In the genomic region with DNA sequence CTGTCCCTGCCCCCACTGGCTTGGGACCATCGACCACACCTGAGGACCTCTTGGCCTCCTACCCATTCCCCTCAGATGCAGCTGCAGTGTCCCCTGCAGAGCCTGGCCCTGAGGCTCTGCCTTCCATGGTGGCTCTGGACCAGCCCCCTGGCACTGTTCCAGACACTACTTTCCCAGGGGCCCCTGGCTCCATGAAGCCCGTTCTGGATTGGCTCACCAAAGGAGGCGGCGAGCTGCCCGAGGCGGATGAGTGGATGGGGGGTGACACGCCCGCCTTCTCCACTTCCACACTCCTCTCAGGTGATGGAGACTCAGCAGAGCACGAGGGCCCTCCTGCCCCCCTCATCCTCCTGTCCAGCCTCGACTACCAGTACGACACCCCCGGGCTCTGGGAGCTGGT, we compare ENCODE assay signal across 9 mouse cellular contexts. TPM values are rescaled to one million over a fixed set of nuclear protein-coding genes. Genes with fewer than 3 reads are reported as not detected.
DNase-seq lines count a peak whose midpoint lies in the region; ATAC-seq lines count a peak whose summit lies in the region.
"Had no signal": no experiment of that assay in that cellular context is flagged by ENCODE, and none has a peak within 500 bp of the region (broad histone marks: within the 10 kb centered on the region; RNA-seq: fewer than 3 reads in every experiment).

No protein-coding gene starts in this region.

- H3K9ac ChIP-seq in heart, embryonic 13.5 days, result peak overlapping the region; percentile 44
- H3K9ac ChIP-seq: limb, embryonic 12.5 days had no signal

- no peak; the same call in 1 of the 2 replicates for ATAC-seq in heart, embryonic 13.5 days (ENCODE audit: extremely low read depth, insufficient number of reproducible peaks, low FRiP score, low TSS enrichment)
- no peak for ATAC-seq in erythroblast, adult 5-6 weeks (replicated peaks; ENCODE audit: low FRiP score, poor library complexity, severe bottlenecking)

- DNase-seq in heart, adult 9 months (ENCODE audit: low spot score in 2 of 2), result no peak
- DNase-seq in left cerebral cortex, postnatal 25 days (ENCODE audit: low spot score in 2 of 2), result peak; percentile 32 to 40
- DNase-seq in left cerebral cortex, adult 18-20 months (ENCODE audit: low spot score in 2 of 2), result no peak
- peak; percentile 82 for DNase-seq in adrenal gland, postnatal 14 days
- DNase-seq in layer of hippocampus, postnatal 36 days, result peak; percentile 35 to 53
- no peak for DNase-seq in ovary, postnatal 36 days (ENCODE audit: low spot score)

- peaks cover 38% of the 10 kb centered on the region for H3K4me1 ChIP-seq in heart, embryonic 13.5 days

- WGBS in heart, embryonic 13.5 days, result 56% methylated on average over 12 of the region's 12 CpGs

- no peaks in the 10 kb centered on the region for H3K27me3 ChIP-seq in heart, embryonic 13.5 days (replicated peaks)
- H3K27me3 ChIP-seq: limb, embryonic 12.5 days had no signal

- H3K36me3 ChIP-seq in heart, embryonic 13.5 days, result peaks cover 85% of the 10 kb centered on the region

- H3K9me3 ChIP-seq in heart, embryonic 13.5 days, result no peaks in the 10 kb centered on the region
- H3K9me3 ChIP-seq: limb, embryonic 12.5 days had no signal

- intact Hi-C loops in left cerebral cortex, postnatal 25 days (cut with DNase I), result no loop called here

- no peak overlapping the region for H3K4me2 ChIP-seq in heart, embryonic 13.5 days
- H3K4me2 ChIP-seq: limb, embryonic 12.5 days had no signal

- H3K4me3 ChIP-seq in heart, embryonic 13.5 days, result no peak overlapping the region
- H3K4me3 ChIP-seq: limb, embryonic 12.5 days had no signal

- peak overlapping the region; percentile 25; the same call in 1 of the 2 replicates for H3K27ac ChIP-seq in heart, embryonic 13.5 days (replicated peaks)
- H3K27ac ChIP-seq: limb, embryonic 12.5 days had no signal

RNA-seq across cellular contexts. Expression of a gene that starts 9.8 kb away (rescaled TPM):
- 7.1 and 8.2 TPM in 2 replicates for polyA plus RNA-seq in heart, embryonic 13.5 days (2015; fragmentation: Nextera tagmentation; extraction: Ambion mirVana)
- 10 to 100 TPM; 66.3 to 69.9 TPM for total RNA-seq in left cerebral cortex, postnatal 25 days (2021)
- total RNA-seq in left cerebral cortex, adult 18-20 months (2021), result 10 to 100 TPM; 57.1 to 58.4 TPM
- total RNA-seq in adrenal gland, postnatal 14 days (2021), result 63.8 and 67.0 TPM in 2 replicates
- 10 to 100 TPM; 79.7 to 88.6 TPM for total RNA-seq in layer of hippocampus, postnatal 36 days (2021)
- not detected in 2 replicates for total RNA-seq in erythroblast, adult 5-6 weeks (2015; ENCODE audit: low replicate concordance)
- total RNA-seq in erythroblast, adult 5-6 weeks (2017; ENCODE audit: low replicate concordance), result not detected in 2 replicates

RNA-seq across cellular contexts. Expression of a gene that starts 22.6 kb away (rescaled TPM):
- polyA plus RNA-seq in heart, embryonic 13.5 days (2015; fragmentation: Nextera tagmentation; extraction: Ambion mirVana), result 568 and 620 TPM in 2 replicates
- total RNA-seq in left cerebral cortex, postnatal 25 days (2021), result 100 to 1,000 TPM; 365 to 371 TPM
- total RNA-seq in left cerebral cortex, adult 18-20 months (2021), result 100 to 1,000 TPM; 308 to 319 TPM
- total RNA-seq in adrenal gland, postnatal 14 days (2021), result 326 and 340 TPM in 2 replicates
- 100 to 1,000 TPM; 303 to 338 TPM for total RNA-seq in layer of hippocampus, postnatal 36 days (2021)
- 104 and 108 TPM in 2 replicates for total RNA-seq in erythroblast, adult 5-6 weeks (2015; ENCODE audit: low replicate concordance)
- total RNA-seq in erythroblast, adult 5-6 weeks (2017; ENCODE audit: low replicate concordance), result 44.6 and 57.0 TPM in 2 replicates

RNA-seq across cellular contexts. Expression of a gene that starts 22.7 kb away (rescaled TPM):
- 12.4 and 16.7 TPM in 2 replicates for polyA plus RNA-seq in heart, embryonic 13.5 days (2015; fragmentation: Nextera tagmentation; extraction: Ambion mirVana)
- total RNA-seq in left cerebral cortex, postnatal 25 days (2021), result 1 to 10 TPM; 7.2 to 8.0 TPM
- total RNA-seq in left cerebral cortex, adult 18-20 months (2021), result 1 to 10 TPM; 8.1 to 8.7 TPM
- 15.7 and 17.2 TPM in 2 replicates for total RNA-seq in adrenal gland, postnatal 14 days (2021)
- total RNA-seq in layer of hippocampus, postnatal 36 days (2021), result 1 to 10 TPM; 8.5 to 9.1 TPM
- 2.5 TPM in 1 of 2 replicates, not detected in the other for total RNA-seq in erythroblast, adult 5-6 weeks (2015; ENCODE audit: low replicate concordance)
- total RNA-seq in erythroblast, adult 5-6 weeks (2017; ENCODE audit: low replicate concordance), result 3.7 and 4.3 TPM in 2 replicates

RNA-seq across cellular contexts. Expression of a gene that starts 31.1 kb away (rescaled TPM):
- polyA plus RNA-seq in heart, embryonic 13.5 days (2015; fragmentation: Nextera tagmentation; extraction: Ambion mirVana), result 16.6 and 18.0 TPM in 2 replicates
- 10 to 100 TPM; 25.8 to 28.5 TPM for total RNA-seq in left cerebral cortex, postnatal 25 days (2021)
- total RNA-seq in left cerebral cortex, adult 18-20 months (2021), result 10 to 100 TPM; 25.3 to 29.7 TPM
- 14.6 and 16.0 TPM in 2 replicates for total RNA-seq in adrenal gland, postnatal 14 days (2021)
- 10 to 100 TPM; 28.1 to 31.0 TPM for total RNA-seq in layer of hippocampus, postnatal 36 days (2021)
- total RNA-seq in erythroblast, adult 5-6 weeks (2015; ENCODE audit: low replicate concordance), result 4.2 TPM in 1 of 2 replicates, not detected in the other
- 4.8 and 10.6 TPM in 2 replicates for total RNA-seq in erythroblast, adult 5-6 weeks (2017; ENCODE audit: low replicate concordance)

RNA-seq across cellular contexts. Expression of a gene that starts 45.5 kb away (rescaled TPM):
- polyA plus RNA-seq in heart, embryonic 13.5 days (2015; fragmentation: Nextera tagmentation; extraction: Ambion mirVana), result 7.7 and 10.9 TPM in 2 replicates
- 10 to 100 TPM; 12.7 to 13.0 TPM for total RNA-seq in left cerebral cortex, postnatal 25 days (2021)
- total RNA-seq in left cerebral cortex, adult 18-20 months (2021), result 10 to 100 TPM; 13.4 to 13.7 TPM
- 13.7 and 13.8 TPM in 2 replicates for total RNA-seq in adrenal gland, postnatal 14 days (2021)
- total RNA-seq in layer of hippocampus, postnatal 36 days (2021), result 10 to 100 TPM; 15.6 to 17.2 TPM
- total RNA-seq in erythroblast, adult 5-6 weeks (2015; ENCODE audit: low replicate concordance), result 7.3 and 19.6 TPM in 2 replicates
- total RNA-seq in erythroblast, adult 5-6 weeks (2017; ENCODE audit: low replicate concordance), result 1.7 and 4.2 TPM in 2 replicates

Comparison
In these comparisons a context has a peak if more than half of its experiments do, and no peak if none do; other contexts are left out.
1. DNase-seq: peak in left cerebral cortex, postnatal 25 days (2 of 2), adrenal gland, postnatal 14 days (single experiment) and layer of hippocampus, postnatal 36 days (2 of 2); none in heart, adult 9 months (0 of 2), left cerebral cortex, adult 18-20 months (0 of 2) and ovary, postnatal 36 days (single experiment).
2. RNA of a gene that starts 9.8 kb away (total RNA-seq): 79.7 to 88.6 TPM in layer of hippocampus, postnatal 36 days, 66.3 to 69.9 TPM in left cerebral cortex, postnatal 25 days, 63.8 to 67.0 TPM in adrenal gland, postnatal 14 days and 57.1 to 58.4 TPM in left cerebral cortex, adult 18-20 months; not detected in erythroblast, adult 5-6 weeks; every median in the first group is over 10 times any median in the second.